Mouse (Mus musculus): ENCODE measurements around the gene C030005K15Rik. TPM values are rescaled to one million over a fixed set of nuclear protein-coding genes. Genes with fewer than 3 reads are reported as not detected.
A peak's percentile ranks its signal among the peaks of the same experiment; 100 is the strongest.
"Not testable (repeated sequence)": the region's sequence is repeated elsewhere in the genome, so short reads cannot be mapped to it uniquely, and the experiment has no call there.

The C030005K15Rik gene
- under 1 TPM in 1 of 2 experiments, not detected in 1; 0.18 TPM for total RNA-seq (2021)

GRCm38 (mm10) chr10:97726655-97727054, at the start of gene C030005K15Rik:
C030005K15Rik (minus strand) TSS chr10:97726755.
- intact Hi-C loops (cut with DNase I); DNase-seq: not testable (repeated sequence)

GRCm38 (mm10) chr10:97768171-97768749, 41.7 kb upstream of the C030005K15Rik start:
- DNase-seq: no peak
- intact Hi-C loops (cut with DNase I): no loop called here

DNA sequence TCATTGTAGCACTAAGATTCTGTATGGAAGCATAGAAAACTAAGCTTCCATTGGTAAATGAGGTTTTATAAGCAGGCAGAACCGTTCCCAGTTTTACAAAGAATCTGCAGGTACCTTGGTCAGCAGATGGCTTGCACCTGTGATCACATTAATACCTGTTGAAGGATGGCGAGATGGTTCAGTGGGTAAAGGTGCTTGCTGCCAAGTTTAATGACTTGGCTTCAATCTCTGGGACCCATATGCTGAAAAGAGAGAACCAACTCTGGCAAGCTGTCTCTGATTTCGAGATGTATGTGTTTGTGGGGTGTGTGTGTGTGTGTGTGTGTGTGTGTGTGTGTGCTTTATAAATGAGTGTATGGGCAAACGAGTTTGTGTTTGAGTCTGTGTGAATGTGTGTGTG, 27.3 kb upstream of the C030005K15Rik start:
- DNase-seq: no peak
- intact Hi-C loops (cut with DNase I): no loop called here

DNA sequence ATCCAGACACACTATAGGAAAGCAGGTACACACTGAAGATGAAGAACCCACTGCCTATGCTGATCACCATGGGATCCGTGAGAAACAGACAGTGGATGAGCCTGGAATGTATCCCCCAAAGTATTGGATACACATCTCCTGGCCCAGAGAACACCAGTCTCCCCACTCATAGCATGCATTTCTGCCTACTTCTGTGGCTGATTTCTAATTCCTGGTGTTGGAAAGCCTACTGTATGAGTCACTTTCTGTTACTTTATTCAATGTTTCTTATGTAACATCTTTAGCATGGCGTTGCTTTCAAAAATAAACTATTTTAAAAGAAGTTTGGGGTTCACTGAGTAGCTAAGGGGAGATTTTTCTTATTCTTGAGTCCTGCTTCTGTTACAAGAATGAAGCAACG, 20.7 kb upstream of the C030005K15Rik start:
- intact Hi-C loops (cut with DNase I): no loop called here
- DNase-seq: no peak

GRCm38 (mm10) chr10:97725929-97726328, 626 bp downstream of the C030005K15Rik start:
- intact Hi-C loops (cut with DNase I): no loop called here
- DNase-seq: no peak

- intact Hi-C loops (cut with DNase I): no loop called here
- DNase-seq: no peak
These were observed 3.8 kb downstream of the C030005K15Rik start for GRCm38 (mm10) chr10:97722709-97723108.

GRCm38 (mm10) chr10:97720625-97721024, 5.9 kb downstream of the C030005K15Rik start:
- intact Hi-C loops (cut with DNase I): no loop called here
- DNase-seq: no peak

GRCm38 (mm10) chr10:97718021-97718420, 8.5 kb downstream of the C030005K15Rik start:
- intact Hi-C loops (cut with DNase I): loop anchor here (5.0 to 10.0 kb wide), 2 partner anchors 1199 to 1367 kb away; no protein-coding TSS in a partner anchor
- DNase-seq: no peak

GRCm38 (mm10) chr10:97717233-97717632, 9.3 kb downstream of the C030005K15Rik start:
- no peak for DNase-seq
- intact Hi-C loops (cut with DNase I): loop anchor here (5.0 to 10.0 kb wide), 2 partner anchors 1200 to 1368 kb away; no protein-coding TSS in a partner anchor

DNA sequence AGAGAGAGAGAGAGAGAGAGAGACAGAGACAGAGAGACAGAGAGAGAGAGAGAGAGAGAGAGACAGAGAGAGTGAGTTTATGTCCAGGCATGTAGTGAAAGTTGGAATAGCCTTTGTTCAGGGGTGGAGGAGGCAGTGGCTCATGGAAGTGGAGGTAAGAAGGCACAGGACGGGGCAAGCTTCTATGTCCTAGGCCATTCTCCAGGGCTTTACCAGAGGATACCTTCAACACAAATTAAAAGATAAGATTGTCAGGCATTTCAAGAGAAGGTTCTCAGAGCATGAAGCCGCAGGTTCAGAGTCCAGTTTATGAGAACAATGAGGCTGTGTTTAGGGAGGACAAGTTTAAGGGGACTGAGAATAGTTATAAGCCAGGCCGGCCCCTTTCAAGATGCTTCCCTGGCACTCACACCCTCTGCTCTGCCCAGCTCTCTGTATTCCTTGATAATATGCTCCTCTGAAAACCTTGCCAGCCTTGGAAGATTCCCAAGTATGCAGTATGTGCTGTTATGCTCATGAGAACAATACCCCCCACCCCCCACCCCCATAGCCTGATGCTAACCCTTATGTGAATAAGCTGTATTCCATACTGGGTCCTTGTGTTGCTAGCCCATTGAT, 11.2 kb downstream of the C030005K15Rik start:
- intact Hi-C loops (cut with DNase I): loop anchor here (5.0 to 10.0 kb wide), 2 partner anchors 1202 to 1369 kb away; no protein-coding TSS in a partner anchor
- peak; percentile 28 for DNase-seq

DNA sequence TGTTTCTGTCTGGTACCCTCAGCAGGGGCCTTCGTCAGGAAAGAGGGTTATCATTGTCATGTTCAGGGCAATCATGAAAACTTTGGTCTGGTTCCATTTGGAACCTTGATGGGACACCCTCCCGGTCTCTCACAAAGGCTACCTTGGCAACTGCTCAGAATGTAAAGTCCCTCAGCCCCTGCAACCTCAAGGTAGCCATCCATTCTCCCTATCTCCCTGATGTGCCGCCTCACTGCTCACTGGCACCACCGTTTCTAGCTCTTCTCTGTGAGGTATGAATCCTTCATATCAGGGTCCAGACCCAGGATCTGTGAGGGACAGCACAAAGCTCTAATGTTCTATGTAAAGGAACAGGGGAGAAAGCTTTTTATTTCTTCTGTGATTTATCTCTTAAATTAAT, 12.0 kb downstream of the C030005K15Rik start:
- intact Hi-C loops (cut with DNase I): loop anchor here (10.0 kb wide), 1 partner anchor 1370 kb away; no protein-coding TSS in a partner anchor
- no peak for DNase-seq

GRCm38 (mm10) chr10:97712687-97713086, 13.9 kb downstream of the C030005K15Rik start:
- intact Hi-C loops (cut with DNase I): loop anchor here (10.0 kb wide), 1 partner anchor 1372 kb away; no protein-coding TSS in a partner anchor
- peak; percentile 18 for DNase-seq

DNA sequence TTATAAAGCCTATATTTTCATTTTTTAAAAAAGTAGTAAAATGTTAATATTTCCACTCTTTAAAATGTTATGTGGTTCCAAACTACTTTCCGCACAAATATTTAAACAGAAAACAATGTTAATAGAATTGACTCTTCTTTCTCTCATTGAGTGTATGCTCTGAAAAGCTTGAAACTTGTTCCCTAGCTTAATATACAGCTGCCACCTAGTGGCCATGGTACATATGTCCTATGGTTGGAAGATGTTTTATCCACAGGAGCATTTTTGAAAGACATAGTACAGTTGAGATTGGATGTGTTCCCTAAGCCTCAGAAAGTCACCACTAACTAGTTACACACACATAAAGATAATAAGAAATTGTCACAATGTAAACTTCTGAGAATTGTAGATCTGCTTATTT, 22.0 kb downstream of the C030005K15Rik start:
- intact Hi-C loops (cut with DNase I): no loop called here
- DNase-seq: peak; percentile 53

DNA sequence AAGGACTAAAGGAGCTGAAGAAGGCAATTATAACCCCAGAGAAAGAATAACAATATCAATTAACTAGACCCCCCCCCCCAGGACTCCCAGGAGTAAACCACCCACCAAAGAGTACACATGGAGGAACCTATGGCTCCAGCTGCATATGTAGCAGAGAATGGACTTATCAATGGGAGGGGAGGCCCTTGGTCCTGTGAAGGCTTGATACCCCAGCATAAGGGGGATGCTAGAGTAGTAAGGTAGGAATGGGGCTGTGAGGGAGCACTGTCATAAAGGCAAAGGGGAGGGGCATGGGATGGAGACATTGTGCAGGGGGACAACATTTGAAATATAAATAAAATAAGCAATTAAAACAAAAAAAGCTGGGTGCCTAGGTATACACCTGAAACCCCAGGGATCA, 24.2 kb downstream of the C030005K15Rik start:
- DNase-seq: no peak
- intact Hi-C loops (cut with DNase I): no loop called here

GRCm38 (mm10) chr10:97693398-97694135, 33.0 kb downstream of the C030005K15Rik start:
- DNase-seq: no peak
- intact Hi-C loops (cut with DNase I): loop anchor here (10.0 kb wide), 1 partner anchor 1069 kb away; no protein-coding TSS in a partner anchor

DNA sequence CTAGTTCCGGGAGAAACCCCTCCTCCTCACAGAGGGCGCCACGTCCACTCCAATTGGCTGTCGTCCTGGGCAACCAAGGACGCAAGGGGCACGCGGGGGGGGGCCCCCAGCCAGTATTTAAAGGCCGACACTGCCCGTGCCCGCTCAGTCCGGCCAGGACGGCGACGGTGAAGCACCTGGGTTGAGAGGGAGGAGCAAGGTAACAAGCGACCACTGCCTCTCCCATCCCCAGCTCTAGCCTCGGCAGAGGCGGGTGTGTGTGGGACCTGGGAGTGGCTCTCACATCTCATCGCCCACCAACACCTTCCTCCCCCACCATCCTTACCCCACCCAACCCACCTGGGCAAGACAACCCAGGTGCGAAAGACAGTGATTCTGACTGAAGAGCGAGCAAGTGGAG, 33.6 kb downstream of the C030005K15Rik start, which contains the start of gene Ccer1:
TSS of gene Ccer1 (plus strand) at position 147 of the 400 bp plus-strand sequence.
- intact Hi-C loops (cut with DNase I): loop anchor here (10.0 kb wide), 1 partner anchor 1068 kb away; no protein-coding TSS in a partner anchor
- DNase-seq: no peak

GRCm38 (mm10) chr10:97689425-97689824, 37.1 kb downstream of the C030005K15Rik start:
- intact Hi-C loops (cut with DNase I): loop anchor here (5.0 kb wide), 1 partner anchor 342 kb away; no protein-coding TSS in a partner anchor
- DNase-seq: no peak

- intact Hi-C loops (cut with DNase I): loop anchor here (5.0 kb wide), 1 partner anchor 340 kb away; no protein-coding TSS in a partner anchor
- no peak for DNase-seq
These were observed 39.4 kb downstream of the C030005K15Rik start for GRCm38 (mm10) chr10:97687198-97687597.

GRCm38 (mm10) chr10:97682981-97683380, 43.6 kb downstream of the C030005K15Rik start:
- intact Hi-C loops (cut with DNase I): no loop called here
- DNase-seq: no peak

Measured in left cerebral cortex, postnatal 4 days (tissue).